Mouse (Mus musculus): ENCODE data around the gene Ppp4r4. TPM values are rescaled to one million over a fixed set of nuclear protein-coding genes. Genes with fewer than 3 reads are reported as not detected.

Gene Ppp4r4
- polyA plus RNA-seq, 1 experiment from 2014 or later: 3.9 TPM

DNA sequence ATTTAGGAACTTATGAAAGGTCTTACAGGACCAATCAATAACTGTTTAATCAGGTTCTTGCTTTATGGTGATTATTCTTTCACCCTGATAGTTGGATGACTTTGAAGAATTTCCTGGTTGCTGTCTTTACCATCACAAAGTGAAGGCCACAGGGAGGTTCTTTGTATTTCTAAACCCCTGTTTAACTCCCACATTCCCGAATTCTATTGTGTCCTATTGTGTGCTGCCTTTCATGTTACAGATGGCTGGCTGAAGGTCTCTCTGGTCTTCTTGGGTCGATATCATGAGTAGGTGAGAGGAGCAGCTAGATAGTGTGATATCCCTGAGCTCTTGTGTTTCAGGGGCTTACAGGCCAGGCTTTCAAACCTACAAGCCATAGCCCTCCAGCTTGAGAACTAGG is 15.4 kb downstream of the Ppp4r4 start:
- H3K27me3 ChIP-seq (ENCODE audit: control insufficient read depth, insufficient read depth, low read length): no peaks in the 10 kb centered on the region
- H3K36me3 ChIP-seq (ENCODE audit: control insufficient read depth, insufficient read depth, low read length): no peaks in the 10 kb centered on the region
- no peaks in the 10 kb centered on the region for H3K4me1 ChIP-seq (ENCODE audit: control insufficient read depth, insufficient read depth, low read length)
- no peaks in the 10 kb centered on the region for H3K9me3 ChIP-seq (ENCODE audit: control insufficient read depth, low read length)
- ATAC-seq (ENCODE audit: low FRiP score, low TSS enrichment): no peak
- WGBS: 16% methylated on average over 2 of the region's 2 CpGs
- DNase-seq: no peak
- no peak overlapping the region for H3K4me2 ChIP-seq (ENCODE audit: low read length)
- H3K4me3 ChIP-seq (replicated peaks; ENCODE audit: low read depth, low read length): no peak overlapping the region
- H3K9ac ChIP-seq (replicated peaks; ENCODE audit: low read length): no peak overlapping the region
- no peak overlapping the region for H3K27ac ChIP-seq (replicated peaks; ENCODE audit: low read depth, low read length)

- no peaks in the 10 kb centered on the region for H3K4me1 ChIP-seq (ENCODE audit: control insufficient read depth, insufficient read depth, low read length)
- no peaks in the 10 kb centered on the region for H3K36me3 ChIP-seq (ENCODE audit: control insufficient read depth, insufficient read depth, low read length)
- no peaks in the 10 kb centered on the region for H3K9me3 ChIP-seq (ENCODE audit: control insufficient read depth, low read length)
- H3K27me3 ChIP-seq (ENCODE audit: control insufficient read depth, insufficient read depth, low read length): no peaks in the 10 kb centered on the region
- H3K4me2 ChIP-seq (ENCODE audit: low read length): no peak overlapping the region
- ATAC-seq (ENCODE audit: low FRiP score, low TSS enrichment) (no peak), DNase-seq (no peak)
- 79% methylated on average over 4 of the region's 4 CpGs for WGBS
- H3K4me3 ChIP-seq (replicated peaks; ENCODE audit: low read depth, low read length): no peak overlapping the region
- H3K27ac ChIP-seq (replicated peaks; ENCODE audit: low read depth, low read length): no peak overlapping the region
- H3K9ac ChIP-seq (replicated peaks; ENCODE audit: low read length): no peak overlapping the region
Observed at GRCm38 (mm10) chr12:103548526-103548925, 16.4 kb downstream of the Ppp4r4 start.

DNA sequence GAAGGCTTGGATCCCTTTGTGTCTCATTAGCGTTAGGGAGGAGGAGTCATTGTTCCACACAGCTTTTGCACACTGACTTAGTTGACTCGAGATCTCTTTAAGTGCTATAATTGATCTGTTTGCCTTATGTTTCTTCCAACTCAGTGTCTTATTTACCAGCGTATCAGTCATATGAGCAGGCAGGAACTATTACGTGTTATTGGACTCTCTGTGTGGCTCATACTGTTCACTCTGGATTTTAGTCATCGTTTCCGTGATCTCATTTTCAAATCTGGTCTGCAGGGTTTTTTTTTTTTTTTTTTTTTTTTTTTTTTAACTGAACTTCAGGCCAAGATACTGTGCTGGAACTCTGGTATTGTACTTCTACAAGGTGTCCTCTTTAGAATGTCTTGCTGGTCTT is 18.0 kb downstream of the Ppp4r4 start:
- H3K9ac ChIP-seq (replicated peaks; ENCODE audit: low read length): no peak overlapping the region
- H3K36me3 ChIP-seq (ENCODE audit: control insufficient read depth, insufficient read depth, low read length): no peaks in the 10 kb centered on the region
- 75% methylated on average over 6 of the region's 6 CpGs for WGBS
- ATAC-seq (ENCODE audit: low FRiP score, low TSS enrichment): no peak
- H3K4me1 ChIP-seq (ENCODE audit: control insufficient read depth, insufficient read depth, low read length): no peaks in the 10 kb centered on the region
- no peaks in the 10 kb centered on the region for H3K27me3 ChIP-seq (ENCODE audit: control insufficient read depth, insufficient read depth, low read length)
- no peak overlapping the region for H3K4me2 ChIP-seq (ENCODE audit: low read length)
- DNase-seq: no peak
- H3K27ac ChIP-seq (replicated peaks; ENCODE audit: low read depth, low read length): no peak overlapping the region
- H3K9me3 ChIP-seq (ENCODE audit: control insufficient read depth, low read length): no peaks in the 10 kb centered on the region
- no peak overlapping the region for H3K4me3 ChIP-seq (replicated peaks; ENCODE audit: low read depth, low read length)

- H3K4me3 ChIP-seq (replicated peaks; ENCODE audit: low read depth, low read length): no peak overlapping the region
- no peak overlapping the region for H3K9ac ChIP-seq (replicated peaks; ENCODE audit: low read length)
- H3K4me2 ChIP-seq (ENCODE audit: low read length): no peak overlapping the region
- no peaks in the 10 kb centered on the region for H3K36me3 ChIP-seq (ENCODE audit: control insufficient read depth, insufficient read depth, low read length)
- no peaks in the 10 kb centered on the region for H3K27me3 ChIP-seq (ENCODE audit: control insufficient read depth, insufficient read depth, low read length)
- DNase-seq: no peak
- no peak for ATAC-seq (ENCODE audit: low FRiP score, low TSS enrichment)
- H3K4me1 ChIP-seq (ENCODE audit: control insufficient read depth, insufficient read depth, low read length): no peaks in the 10 kb centered on the region
- no peak overlapping the region for H3K27ac ChIP-seq (replicated peaks; ENCODE audit: low read depth, low read length)
- H3K9me3 ChIP-seq (ENCODE audit: control insufficient read depth, low read length): no peaks in the 10 kb centered on the region
- WGBS: 70% methylated on average over 4 of the region's 4 CpGs
Observed at GRCm38 (mm10) chr12:103551422-103551821, 19.3 kb downstream of the Ppp4r4 start.

DNA sequence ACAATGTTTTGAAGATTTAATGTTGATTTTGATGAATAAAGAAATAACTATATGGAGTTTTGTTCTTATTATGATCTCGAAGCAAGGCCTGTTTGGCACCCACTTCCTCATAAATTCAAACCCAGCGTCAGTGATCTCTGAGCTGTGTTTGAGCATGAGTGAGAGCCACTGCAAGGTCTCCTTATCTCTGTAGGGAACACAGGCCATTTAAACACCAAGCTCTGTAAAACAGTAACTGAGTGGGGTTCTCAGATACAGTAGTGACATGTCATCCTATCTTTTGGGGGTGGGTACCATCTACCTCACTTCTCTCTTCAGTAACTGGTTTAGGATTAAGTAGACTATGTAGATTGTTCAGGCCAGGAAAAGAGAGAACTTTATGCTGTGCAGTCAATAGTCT is 20.4 kb downstream of the Ppp4r4 start:
- WGBS: 93% methylated on average over 2 of the region's 2 CpGs
- Histone ChIP-seq H3K27me3 (ENCODE audit: control insufficient read depth, insufficient read depth, low read length) (no peaks in the 10 kb centered on the region), H3K9ac (replicated peaks; ENCODE audit: low read length) (no peak overlapping the region), H3K9me3 (ENCODE audit: control insufficient read depth, low read length) (no peaks in the 10 kb centered on the region), H3K4me2 (ENCODE audit: low read length) (no peak overlapping the region), H3K36me3 (ENCODE audit: control insufficient read depth, insufficient read depth, low read length) (no peaks in the 10 kb centered on the region), H3K4me3 (replicated peaks; ENCODE audit: low read depth, low read length) (no peak overlapping the region), H3K27ac (replicated peaks; ENCODE audit: low read depth, low read length) (no peak overlapping the region), H3K4me1 (ENCODE audit: control insufficient read depth, insufficient read depth, low read length) (no peaks in the 10 kb centered on the region)
- no peak for ATAC-seq (ENCODE audit: low FRiP score, low TSS enrichment)
- DNase-seq: no peak

DNA sequence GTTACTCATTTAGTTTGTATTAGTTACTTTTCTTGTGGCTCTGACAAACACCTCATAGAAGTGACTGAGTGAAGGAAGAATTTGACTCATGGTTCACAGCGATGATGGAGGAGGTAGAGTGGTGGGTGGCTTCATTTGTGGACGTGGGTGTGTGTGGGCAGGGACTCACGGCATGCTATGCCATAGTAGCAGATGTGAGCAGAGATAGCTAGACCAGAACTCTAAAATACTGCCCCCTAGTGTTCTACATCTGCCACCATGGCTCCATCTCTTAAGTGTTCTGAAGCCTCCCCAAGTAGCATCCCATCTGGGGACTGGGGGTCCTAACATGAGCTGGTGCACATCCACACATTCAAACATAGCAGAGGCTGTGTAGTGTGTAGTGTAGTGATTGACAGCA is 21.4 kb downstream of the Ppp4r4 start:
- no peaks in the 10 kb centered on the region for H3K4me1 ChIP-seq (ENCODE audit: control insufficient read depth, insufficient read depth, low read length)
- WGBS: 74% methylated on average over 3 of the region's 3 CpGs
- H3K4me3 ChIP-seq (replicated peaks; ENCODE audit: low read depth, low read length): no peak overlapping the region
- H3K9ac ChIP-seq (replicated peaks; ENCODE audit: low read length): no peak overlapping the region
- no peaks in the 10 kb centered on the region for H3K9me3 ChIP-seq (ENCODE audit: control insufficient read depth, low read length)
- H3K4me2 ChIP-seq (ENCODE audit: low read length): no peak overlapping the region
- DNase-seq (no peak), ATAC-seq (ENCODE audit: low FRiP score, low TSS enrichment) (no peak)
- H3K27me3 ChIP-seq (ENCODE audit: control insufficient read depth, insufficient read depth, low read length): no peaks in the 10 kb centered on the region
- H3K36me3 ChIP-seq (ENCODE audit: control insufficient read depth, insufficient read depth, low read length): no peaks in the 10 kb centered on the region
- no peak overlapping the region for H3K27ac ChIP-seq (replicated peaks; ENCODE audit: low read depth, low read length)

DNA sequence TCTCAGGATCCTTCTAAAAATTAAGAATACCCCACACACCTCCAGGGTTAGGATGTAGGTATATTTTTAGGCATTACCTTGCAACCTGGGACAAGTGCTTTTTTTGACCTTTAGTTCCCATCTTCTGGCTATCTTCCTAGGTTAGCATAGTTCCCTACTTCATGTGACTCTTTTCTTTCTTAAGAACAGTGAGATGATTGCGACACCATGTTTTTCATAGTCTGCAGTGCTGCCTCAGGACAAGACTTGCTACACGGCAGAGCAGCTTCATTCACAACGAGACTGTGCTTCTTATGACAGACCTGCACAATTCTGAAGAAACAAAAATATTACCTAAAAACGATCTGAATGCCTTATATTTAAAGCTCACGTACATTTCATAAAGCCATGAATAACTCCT is 24.8 kb downstream of the Ppp4r4 start:
- 90% methylated on average over 5 of the region's 5 CpGs for WGBS
- H3K27ac ChIP-seq (replicated peaks; ENCODE audit: low read depth, low read length): no peak overlapping the region
- H3K4me1 ChIP-seq (ENCODE audit: control insufficient read depth, insufficient read depth, low read length): no peaks in the 10 kb centered on the region
- ATAC-seq (ENCODE audit: low FRiP score, low TSS enrichment) (no peak), DNase-seq (no peak)
- H3K4me3 ChIP-seq (replicated peaks; ENCODE audit: low read depth, low read length): no peak overlapping the region
- H3K9ac ChIP-seq (replicated peaks; ENCODE audit: low read length): no peak overlapping the region
- no peak overlapping the region for H3K4me2 ChIP-seq (ENCODE audit: low read length)
- no peaks in the 10 kb centered on the region for H3K9me3 ChIP-seq (ENCODE audit: control insufficient read depth, low read length)
- no peaks in the 10 kb centered on the region for H3K36me3 ChIP-seq (ENCODE audit: control insufficient read depth, insufficient read depth, low read length)
- no peaks in the 10 kb centered on the region for H3K27me3 ChIP-seq (ENCODE audit: control insufficient read depth, insufficient read depth, low read length)

DNA sequence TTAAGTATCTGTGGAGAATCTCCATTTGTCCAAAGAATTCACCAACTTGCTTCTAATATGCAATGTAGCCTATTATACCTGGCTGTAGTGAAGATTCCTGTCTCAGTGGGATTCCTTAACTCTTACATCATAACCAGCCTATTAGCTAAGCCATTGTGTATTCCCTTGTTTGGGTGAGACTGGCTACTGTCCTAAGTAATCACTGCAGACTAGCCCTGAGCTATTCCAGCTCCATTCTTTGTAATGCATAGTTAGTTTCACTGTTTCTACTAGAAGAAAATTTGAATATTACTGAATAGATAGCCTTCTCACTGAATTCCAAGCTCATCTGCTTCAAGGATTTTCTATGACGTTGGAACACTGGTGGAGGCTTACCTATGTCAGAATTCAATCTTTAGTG is 32.6 kb downstream of the Ppp4r4 start:
- no peak overlapping the region for H3K4me3 ChIP-seq (replicated peaks; ENCODE audit: low read depth, low read length)
- H3K27me3 ChIP-seq (ENCODE audit: control insufficient read depth, insufficient read depth, low read length): no peaks in the 10 kb centered on the region
- 64% methylated on average over 1 of the region's 1 CpGs for WGBS
- ATAC-seq (ENCODE audit: low FRiP score, low TSS enrichment) (no peak), DNase-seq (no peak)
- no peak overlapping the region for H3K27ac ChIP-seq (replicated peaks; ENCODE audit: low read depth, low read length)
- no peaks in the 10 kb centered on the region for H3K36me3 ChIP-seq (ENCODE audit: control insufficient read depth, insufficient read depth, low read length)
- H3K9ac ChIP-seq (replicated peaks; ENCODE audit: low read length): no peak overlapping the region
- no peak overlapping the region for H3K4me2 ChIP-seq (ENCODE audit: low read length)
- H3K4me1 ChIP-seq (ENCODE audit: control insufficient read depth, insufficient read depth, low read length): no peaks in the 10 kb centered on the region
- H3K9me3 ChIP-seq (ENCODE audit: control insufficient read depth, low read length): no peaks in the 10 kb centered on the region

- DNase-seq: no peak
- H3K9me3 ChIP-seq (ENCODE audit: control insufficient read depth, low read length): no peaks in the 10 kb centered on the region
- 88% methylated on average over 7 of the region's 7 CpGs for WGBS
- no peaks in the 10 kb centered on the region for H3K4me1 ChIP-seq (ENCODE audit: control insufficient read depth, insufficient read depth, low read length)
- no peak for ATAC-seq (ENCODE audit: low FRiP score, low TSS enrichment)
- no peaks in the 10 kb centered on the region for H3K36me3 ChIP-seq (ENCODE audit: control insufficient read depth, insufficient read depth, low read length)
- no peak overlapping the region for H3K4me3 ChIP-seq (replicated peaks; ENCODE audit: low read depth, low read length)
- no peaks in the 10 kb centered on the region for H3K27me3 ChIP-seq (ENCODE audit: control insufficient read depth, insufficient read depth, low read length)
- no peak overlapping the region for H3K27ac ChIP-seq (replicated peaks; ENCODE audit: low read depth, low read length)
- H3K9ac ChIP-seq (replicated peaks; ENCODE audit: low read length): no peak overlapping the region
- no peak overlapping the region for H3K4me2 ChIP-seq (ENCODE audit: low read length)
Observed at GRCm38 (mm10) chr12:103565151-103565550, 33.1 kb downstream of the Ppp4r4 start.

All from midbrain, embryonic 14.5 days (tissue).